In genomic region chr6:149141393-149142173, GRCm38 (mm10) we compare ENCODE assay signal across 8 mouse cellular contexts. TPM values are rescaled to one million over a fixed set of nuclear protein-coding genes. Genes with fewer than 3 reads are reported as not detected.
A peak's percentile ranks its signal among the peaks of the same experiment; 100 is the strongest.
DNase-seq lines count a peak whose midpoint lies in the region; ATAC-seq and TF ChIP-seq lines count a peak whose summit lies in the region.

No protein-coding gene starts in this region.

- peak overlapping the region; percentile 43 for H3K4me3 ChIP-seq in hindbrain, embryonic 11.5 days (ENCODE audit: low read depth, low read length)
- peak overlapping the region; percentile 55 for H3K4me3 ChIP-seq in lung, postnatal 0 days (ENCODE audit: low read depth, low read length)

- no peak overlapping the region for H3K27ac ChIP-seq in hindbrain, embryonic 11.5 days (ENCODE audit: low read depth, low read length)
- peak overlapping the region; percentile 77 for H3K27ac ChIP-seq in lung, postnatal 0 days (ENCODE audit: low read length)

- peak overlapping the region; percentile 47 for H3K4me2 ChIP-seq in hindbrain, embryonic 11.5 days (replicated peaks; ENCODE audit: low read depth, low read length)
- H3K4me2 ChIP-seq in lung, postnatal 0 days (replicated peaks; ENCODE audit: low read depth, low read length), result peak overlapping the region; percentile 75

- no peaks in the 10 kb centered on the region for H3K27me3 ChIP-seq in hindbrain, embryonic 11.5 days (ENCODE audit: control insufficient read depth, insufficient read depth, low read length)
- H3K27me3 ChIP-seq in lung, postnatal 0 days (replicated peaks; ENCODE audit: insufficient read depth, low read length), result no peaks in the 10 kb centered on the region

- DNase-seq in NIH3T3 (ENCODE audit: low read depth), result peak; percentile 96
- peak; percentile 62 for DNase-seq in cerebellum, adult 9-11 months
- peak; percentile 33 to 79 for DNase-seq in frontal cortex, adult 2 months (ENCODE audit: extremely low spot score in 1 of 2, low spot score in 1 of 2)
- peak; percentile 86 for DNase-seq in hindbrain, embryonic 11.5 days (ENCODE audit: low spot score)
- peak; percentile 77 to 78 for DNase-seq in layer of hippocampus, postnatal 10 days (ENCODE audit: low spot score in 2 of 2)
- peak; percentile 93 for DNase-seq in lung, postnatal 0 days (ENCODE audit: low spot score)
- DNase-seq in ovary, postnatal 10 days (ENCODE audit: low spot score), result peak; percentile 69
- peak; percentile 82 for DNase-seq in thymus, postnatal 0 days (ENCODE audit: low spot score)

- no peaks in the 10 kb centered on the region for H3K36me3 ChIP-seq in hindbrain, embryonic 11.5 days (ENCODE audit: control insufficient read depth, insufficient read depth, low read length)
- no peaks in the 10 kb centered on the region; the same call in 1 of the 2 replicates for H3K36me3 ChIP-seq in lung, postnatal 0 days (ENCODE audit: insufficient read depth, low read length)

- no peak for TF ChIP-seq CTCF in lung, postnatal 0 days (IDR thresholded peaks at IDR 0.05)

- no peaks in the 10 kb centered on the region for H3K9me3 ChIP-seq in hindbrain, embryonic 11.5 days (ENCODE audit: control insufficient read depth, low read length)
- no peaks in the 10 kb centered on the region for H3K9me3 ChIP-seq in lung, postnatal 0 days (ENCODE audit: low read length)

- peak; percentile 92 for ATAC-seq in hindbrain, embryonic 11.5 days (ENCODE audit: low FRiP score)
- peak; percentile 98 for ATAC-seq in lung, postnatal 0 days

- H3K4me1 ChIP-seq in hindbrain, embryonic 11.5 days (replicated peaks; ENCODE audit: control insufficient read depth, insufficient read depth, low read length), result no peaks in the 10 kb centered on the region
- H3K4me1 ChIP-seq in lung, postnatal 0 days (ENCODE audit: insufficient read depth, low read depth, low read length), result no peaks in the 10 kb centered on the region; the same call in 1 of the 2 replicates

- no peak; the same call in 1 of the 2 replicates for TF ChIP-seq EP300 in lung, postnatal 0 days (IDR thresholded peaks at IDR 0.05)

- H3K9ac ChIP-seq in hindbrain, embryonic 11.5 days (ENCODE audit: low read depth, low read length), result peak overlapping the region; percentile 60
- H3K9ac ChIP-seq in lung, postnatal 0 days (replicated peaks; ENCODE audit: low read depth), result peak overlapping the region; percentile 64

- WGBS in hindbrain, embryonic 11.5 days, result 6% methylated on average over 36 of the region's 36 CpGs
- WGBS in lung, postnatal 0 days, result 3% methylated on average over 36 of the region's 36 CpGs

RNA-seq across cellular contexts. Expression of gene Etfbkmt, which starts 1.9 kb away (rescaled TPM):
- polyA plus RNA-seq in frontal cortex, adult 2 months (2012; rRNA removed), result 5.6 and 6.2 TPM in 2 replicates
- 8.8 and 8.9 TPM in 2 replicates for polyA plus RNA-seq in hindbrain, embryonic 11.5 days (2014; fragmentation: Nextera tagmentation; extraction: Ambion mirVana)
- 1 to 10 TPM; 2.6 to 3.3 TPM for total RNA-seq in layer of hippocampus, postnatal 10 days (2021)
- polyA plus RNA-seq in lung, postnatal 0 days (2015; fragmentation: Nextera tagmentation; extraction: Ambion mirVana), result 24.3 and 26.2 TPM in 2 replicates
- polyA plus RNA-seq in thymus, postnatal 0 days (2015; fragmentation: Nextera tagmentation; extraction: Ambion mirVana), result 12.2 and 13.3 TPM in 2 replicates

RNA-seq across cellular contexts. Expression of gene Gm10203, which starts 11.6 kb away (rescaled TPM):
- not detected in 2 replicates for polyA plus RNA-seq in frontal cortex, adult 2 months (2012; rRNA removed)
- polyA plus RNA-seq in hindbrain, embryonic 11.5 days (2014; fragmentation: Nextera tagmentation; extraction: Ambion mirVana), result not detected in 2 replicates
- not detected for total RNA-seq in layer of hippocampus, postnatal 10 days (2021)
- not detected in 2 replicates for polyA plus RNA-seq in lung, postnatal 0 days (2015; fragmentation: Nextera tagmentation; extraction: Ambion mirVana)
- not detected in 2 replicates for polyA plus RNA-seq in thymus, postnatal 0 days (2015; fragmentation: Nextera tagmentation; extraction: Ambion mirVana)

RNA-seq across cellular contexts. Expression of gene Dennd5b, which starts 40.1 kb away (rescaled TPM):
- 23.1 and 24.1 TPM in 2 replicates for polyA plus RNA-seq in frontal cortex, adult 2 months (2012; rRNA removed)
- 18.0 and 30.0 TPM in 2 replicates for polyA plus RNA-seq in hindbrain, embryonic 11.5 days (2014; fragmentation: Nextera tagmentation; extraction: Ambion mirVana)
- 10 to 100 TPM; 35.5 to 40.6 TPM for total RNA-seq in layer of hippocampus, postnatal 10 days (2021)
- 3.6 and 4.3 TPM in 2 replicates for polyA plus RNA-seq in lung, postnatal 0 days (2015; fragmentation: Nextera tagmentation; extraction: Ambion mirVana)
- polyA plus RNA-seq in thymus, postnatal 0 days (2015; fragmentation: Nextera tagmentation; extraction: Ambion mirVana), result 1.3 and 1.8 TPM in 2 replicates

RNA-seq across cellular contexts. Expression of gene Amn1, which starts 46.9 kb away (rescaled TPM):
- 26.6 and 32.6 TPM in 2 replicates for polyA plus RNA-seq in frontal cortex, adult 2 months (2012; rRNA removed)
- 70.0 and 71.1 TPM in 2 replicates for polyA plus RNA-seq in hindbrain, embryonic 11.5 days (2014; fragmentation: Nextera tagmentation; extraction: Ambion mirVana)
- 10 to 100 TPM; 39.8 to 41.7 TPM for total RNA-seq in layer of hippocampus, postnatal 10 days (2021)
- polyA plus RNA-seq in lung, postnatal 0 days (2015; fragmentation: Nextera tagmentation; extraction: Ambion mirVana), result 26.0 and 31.9 TPM in 2 replicates
- 23.8 and 26.7 TPM in 2 replicates for polyA plus RNA-seq in thymus, postnatal 0 days (2015; fragmentation: Nextera tagmentation; extraction: Ambion mirVana)
